Mouse (Mus musculus) heart, embryonic 11.5 days (tissue): ENCODE measurements around the gene Mdga2. TPM values are rescaled to one million over a fixed set of nuclear protein-coding genes. Genes with fewer than 3 reads are reported as not detected.

ENCODE experiments used
- ATAC-seq: fragments of 200-750 bp; cut with Nextera tagmentation; replicated peaks from 2 replicates; pipeline ENCODE4 v1.8.0; 2017; ENCODE audit warnings: moderate library complexity; ENCODE audit not compliant: insufficient number of reproducible peaks, low FRiP score, low TSS enrichment
- H3K27ac ChIP-seq: fragments of 300-500 bp; sonication (generic); 2 replicates; pipeline ENCODE4 v1.5.1; 2014; ENCODE audit warnings: mild to moderate bottlenecking, low read depth, low read length
- H3K27me3 ChIP-seq: fragments of 300-500 bp; sonication (generic); 2 replicates; pipeline ENCODE4 v1.6.1; 2014; ENCODE audit warnings: mild to moderate bottlenecking, low read length, mixed read lengths; ENCODE audit not compliant: control insufficient read depth, insufficient read depth
- H3K36me3 ChIP-seq: fragments of 300-500 bp; sonication (generic); 2 replicates; pipeline ENCODE4 v1.6.1; 2014; ENCODE audit warnings: mild to moderate bottlenecking, low read length, moderate library complexity, mixed read lengths; ENCODE audit not compliant: control insufficient read depth, insufficient read depth
- H3K4me1 ChIP-seq: fragments of 300-500 bp; sonication (generic); 2 replicates; pipeline ENCODE4 v1.6.1; 2014; ENCODE audit warnings: low read length; ENCODE audit not compliant: control insufficient read depth, insufficient read depth
- H3K4me2 ChIP-seq: fragments of 300-500 bp; sonication (generic); 2 replicates; pipeline ENCODE4 v1.6.1; 2014; ENCODE audit warnings: mild to moderate bottlenecking, moderate library complexity
- H3K4me3 ChIP-seq: fragments of 300-500 bp; sonication (generic); 2 replicates; pipeline ENCODE4 v1.5.1; 2014; ENCODE audit warnings: low read depth, low read length
- H3K9ac ChIP-seq: fragments of 300-500 bp; sonication (generic); 2 replicates; pipeline ENCODE4 v1.6.1; 2014; ENCODE audit warnings: mild to moderate bottlenecking, low read depth, low read length, moderate library complexity
- H3K9me3 ChIP-seq: fragments of 300-500 bp; sonication (generic); replicated peaks from 2 replicates; pipeline ENCODE4 v1.6.1; 2016; ENCODE audit warnings: low read length; ENCODE audit not compliant: control insufficient read depth
- WGBS: fragments of 180-500 bp; shearing (Covaris S2); extraction: QIAGEN DNeasy Blood & Tissue Kit; methylation state at CpG from one replicate; pipeline ENCODE4 v1.1.7; 2014; ENCODE audit not compliant: insufficient replicate concordance; 5-methylcytosine and 5-hydroxymethylcytosine counted together
- polyA plus RNA-seq: library from polyadenylated mRNA; unstranded; fragments of >200 nt; fragmentation: Nextera tagmentation; extraction: Ambion mirVana; gene quantifications from 2 replicates; pipeline ENCODE4 v1.2.1, GENCODE M21; 2014

Gene Mdga2
- polyA plus RNA-seq, 1 experiment from 2014 or later, result 0.37 TPM

DNA sequence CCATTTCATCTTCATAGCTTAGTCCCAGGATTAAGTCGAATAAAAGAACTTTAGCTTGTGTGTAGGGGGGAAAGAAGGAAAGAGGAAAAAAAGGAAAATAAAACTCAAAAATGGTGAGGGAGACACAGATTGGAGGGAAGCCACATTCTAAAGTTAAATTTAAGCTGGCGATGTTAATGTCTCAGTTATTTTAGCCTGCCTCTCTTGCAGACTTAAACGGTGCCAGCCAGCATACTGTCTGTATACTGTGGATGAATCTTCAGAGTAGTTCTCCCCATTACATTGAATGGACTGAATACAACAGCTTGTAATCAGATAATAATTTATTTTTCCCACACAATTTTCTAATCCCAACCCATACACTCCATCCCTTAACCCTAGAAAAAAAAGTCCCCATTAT is 205.2 kb downstream of the Mdga2 start:
- no peak for ATAC-seq
- 88% methylated on average over 3 of the region's 3 CpGs for WGBS
- Histone ChIP-seq H3K27me3 (no peaks in the 10 kb centered on the region), H3K4me3 (no peak overlapping the region), H3K36me3 (no peaks in the 10 kb centered on the region), H3K9me3 (no peaks in the 10 kb centered on the region), H3K4me1 (no peaks in the 10 kb centered on the region), H3K4me2 (no peak overlapping the region), H3K27ac (no peak overlapping the region), H3K9ac (no peak overlapping the region)

DNA sequence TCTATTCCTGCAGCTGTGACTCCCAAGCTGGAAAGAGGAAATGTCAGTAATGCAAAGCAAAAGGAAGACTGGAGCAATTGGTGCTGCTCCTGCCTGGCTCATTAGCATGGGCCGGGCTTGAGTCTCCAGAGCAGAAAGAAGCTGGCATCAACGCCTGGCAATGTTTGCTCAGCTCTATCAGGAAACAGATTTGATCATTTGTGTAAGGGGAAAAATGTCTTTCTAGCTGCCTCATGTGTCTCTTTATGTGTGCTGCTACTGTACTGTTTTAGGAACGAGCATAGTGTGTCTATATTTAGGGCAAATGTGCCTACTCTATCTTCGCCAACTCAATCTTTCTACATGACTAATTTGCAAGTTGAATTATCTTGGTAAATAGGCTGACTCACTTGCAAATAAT is 211.0 kb downstream of the Mdga2 start:
- WGBS, result 57% methylated on average over 4 of the region's 4 CpGs
- H3K4me3 ChIP-seq, result no peak overlapping the region
- H3K4me1 ChIP-seq, result no peaks in the 10 kb centered on the region
- no peaks in the 10 kb centered on the region for H3K36me3 ChIP-seq
- no peaks in the 10 kb centered on the region for H3K9me3 ChIP-seq
- H3K9ac ChIP-seq, result no peak overlapping the region
- ATAC-seq, result no peak
- no peak overlapping the region for H3K4me2 ChIP-seq
- no peaks in the 10 kb centered on the region for H3K27me3 ChIP-seq
- H3K27ac ChIP-seq, result no peak overlapping the region

DNA sequence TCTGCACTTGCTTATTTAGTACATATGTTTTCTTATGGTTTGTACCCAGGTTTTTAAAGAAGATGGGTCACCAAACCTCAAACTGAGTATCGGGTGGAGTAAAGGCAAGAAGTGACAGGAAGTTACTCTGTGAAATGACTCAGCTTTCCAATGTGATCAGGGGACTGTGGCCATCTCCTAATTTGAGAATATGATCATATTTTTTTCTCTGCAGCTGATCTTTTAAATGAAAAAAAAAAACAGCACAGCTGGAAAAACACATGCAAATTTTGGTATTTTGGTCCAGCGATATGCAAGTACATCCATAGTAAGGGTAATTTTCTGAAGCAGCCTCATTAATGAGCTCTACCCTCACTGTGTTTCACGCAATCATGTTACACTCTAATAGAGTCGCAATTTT is 212.0 kb downstream of the Mdga2 start:
- no peak for ATAC-seq
- no peaks in the 10 kb centered on the region for H3K4me1 ChIP-seq
- no peaks in the 10 kb centered on the region for H3K9me3 ChIP-seq
- no peak overlapping the region for H3K27ac ChIP-seq
- no peaks in the 10 kb centered on the region for H3K36me3 ChIP-seq
- WGBS, result 89% methylated on average over 4 of the region's 4 CpGs
- H3K9ac ChIP-seq, result no peak overlapping the region
- no peak overlapping the region for H3K4me2 ChIP-seq
- H3K4me3 ChIP-seq, result no peak overlapping the region
- H3K27me3 ChIP-seq, result no peaks in the 10 kb centered on the region

DNA sequence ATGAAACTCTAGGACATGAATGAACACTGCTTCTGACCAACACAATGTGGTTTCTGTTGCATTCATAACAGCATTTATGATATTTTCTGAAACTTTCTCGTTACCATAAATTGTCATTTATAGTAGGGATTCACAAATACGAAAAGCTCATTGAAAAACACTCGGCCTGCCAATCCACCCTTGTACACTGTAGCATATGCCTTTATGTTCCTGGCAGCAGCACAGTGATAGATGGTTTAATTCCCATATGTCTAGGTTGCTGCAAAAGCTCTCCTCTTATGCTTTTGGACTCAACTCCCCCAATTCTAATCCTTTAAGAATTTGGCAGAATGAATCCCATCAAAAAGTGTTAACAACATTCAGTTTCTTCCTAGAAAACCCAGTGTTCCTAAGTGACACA is 213.2 kb downstream of the Mdga2 start:
- Histone ChIP-seq H3K9ac (no peak overlapping the region), H3K4me1 (no peaks in the 10 kb centered on the region), H3K36me3 (no peaks in the 10 kb centered on the region), H3K27me3 (no peaks in the 10 kb centered on the region), H3K9me3 (no peaks in the 10 kb centered on the region), H3K4me3 (no peak overlapping the region), H3K27ac (no peak overlapping the region), H3K4me2 (no peak overlapping the region)
- 63% methylated on average over 3 of the region's 3 CpGs for WGBS
- no peak for ATAC-seq

DNA sequence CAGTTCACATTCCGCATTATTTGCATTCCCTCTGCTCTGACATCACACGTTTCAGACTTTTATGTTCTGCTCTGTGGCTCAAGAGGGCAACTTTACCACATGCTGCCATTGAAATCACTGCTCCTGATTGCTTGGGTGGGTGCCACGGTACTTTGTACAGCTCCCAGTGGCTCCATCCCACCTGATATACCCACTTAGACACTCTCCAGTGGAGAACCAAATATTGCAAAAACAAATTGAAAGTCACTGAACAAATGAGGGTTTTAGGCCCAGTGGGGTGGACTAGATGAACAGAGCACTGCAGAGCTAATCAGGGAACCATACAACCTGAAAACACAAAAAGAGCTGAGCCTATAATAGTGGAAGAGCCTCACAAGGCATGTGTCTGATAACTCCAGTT is 268.2 kb downstream of the Mdga2 start:
- Histone ChIP-seq H3K27me3 (no peaks in the 10 kb centered on the region), H3K9me3 (no peaks in the 10 kb centered on the region), H3K4me3 (no peak overlapping the region), H3K9ac (no peak overlapping the region), H3K36me3 (no peaks in the 10 kb centered on the region), H3K4me2 (no peak overlapping the region), H3K4me1 (no peaks in the 10 kb centered on the region), H3K27ac (no peak overlapping the region)
- 75% methylated on average over 3 of the region's 3 CpGs for WGBS
- no peak for ATAC-seq

DNA sequence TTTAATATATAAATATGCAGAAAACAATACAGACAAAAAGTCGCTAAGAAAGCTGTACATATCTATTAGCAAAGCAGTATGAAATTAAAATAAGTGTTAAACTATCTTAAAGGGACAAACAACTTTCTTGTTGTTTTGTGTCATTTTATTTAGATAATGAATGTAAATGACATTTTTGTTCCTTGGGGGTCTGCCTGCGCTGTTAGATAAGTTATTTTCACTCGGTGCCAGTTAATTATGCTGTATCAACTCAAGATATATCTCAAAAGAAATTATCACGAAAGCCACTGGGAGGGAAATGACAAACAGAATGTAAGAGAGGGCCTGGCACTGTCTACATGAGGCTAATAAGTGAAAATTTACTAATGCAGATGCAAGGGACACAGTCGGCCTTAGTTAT is 306.6 kb downstream of the Mdga2 start:
- no peak overlapping the region for H3K4me2 ChIP-seq
- no peak overlapping the region for H3K4me3 ChIP-seq
- H3K27me3 ChIP-seq, result no peaks in the 10 kb centered on the region
- H3K9me3 ChIP-seq, result no peaks in the 10 kb centered on the region
- WGBS, result 81% methylated on average over 5 of the region's 5 CpGs
- no peaks in the 10 kb centered on the region for H3K4me1 ChIP-seq
- ATAC-seq, result no peak
- H3K36me3 ChIP-seq, result no peaks in the 10 kb centered on the region
- no peak overlapping the region for H3K9ac ChIP-seq
- H3K27ac ChIP-seq, result no peak overlapping the region

DNA sequence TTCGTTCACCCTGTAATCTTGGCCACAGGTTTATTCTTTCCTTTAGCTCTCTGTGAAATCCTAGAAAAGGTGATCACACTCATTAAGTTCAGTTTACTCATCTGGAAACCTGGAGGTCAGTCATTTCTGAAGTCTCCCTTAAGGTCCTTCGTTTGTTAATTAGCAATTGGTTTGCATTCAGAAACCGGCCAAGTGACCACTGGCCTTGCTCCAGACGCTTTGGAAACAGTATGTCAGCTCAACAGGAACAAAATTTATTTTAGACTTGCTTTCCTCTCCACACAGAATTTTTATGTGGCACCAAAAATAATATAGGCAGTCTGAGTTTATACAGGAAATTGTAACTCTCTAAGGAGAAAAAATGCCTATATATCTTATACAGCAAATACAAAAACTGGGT is 323.0 kb downstream of the Mdga2 start:
- Histone ChIP-seq H3K27ac (no peak overlapping the region), H3K27me3 (no peaks in the 10 kb centered on the region), H3K9me3 (no peaks in the 10 kb centered on the region), H3K4me1 (no peaks in the 10 kb centered on the region), H3K36me3 (no peaks in the 10 kb centered on the region), H3K4me2 (no peak overlapping the region), H3K4me3 (no peak overlapping the region), H3K9ac (no peak overlapping the region)
- WGBS, result 77% methylated on average over 4 of the region's 4 CpGs
- no peak for ATAC-seq

- H3K27me3 ChIP-seq, result no peaks in the 10 kb centered on the region
- no peaks in the 10 kb centered on the region for H3K36me3 ChIP-seq
- 88% methylated on average over 3 of the region's 3 CpGs for WGBS
- no peak overlapping the region for H3K27ac ChIP-seq
- H3K9me3 ChIP-seq, result no peaks in the 10 kb centered on the region
- H3K4me3 ChIP-seq, result no peak overlapping the region
- ATAC-seq, result no peak
- H3K9ac ChIP-seq, result no peak overlapping the region
- no peak overlapping the region for H3K4me2 ChIP-seq
- H3K4me1 ChIP-seq, result no peaks in the 10 kb centered on the region
Observed at GRCm38 (mm10) chr12:66896790-66897189, 325.6 kb downstream of the Mdga2 start.

DNA sequence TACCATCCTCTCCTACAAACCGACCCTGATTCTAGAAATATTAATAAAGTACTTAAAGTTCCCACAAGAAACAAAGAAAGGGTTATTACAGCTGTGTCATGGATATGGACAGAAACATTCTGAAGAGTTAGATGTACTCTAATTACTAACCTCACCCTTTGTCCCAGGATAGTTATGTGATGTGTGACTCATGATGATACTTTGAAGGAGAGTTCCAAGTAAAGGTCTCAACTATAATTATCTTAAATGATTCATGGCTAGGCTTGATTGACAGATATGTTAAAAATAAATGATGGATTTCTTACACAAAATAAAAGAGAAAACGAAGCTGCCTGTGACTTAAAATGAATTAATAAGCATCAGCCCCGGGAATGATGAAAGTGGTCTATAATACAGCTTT is 332.1 kb downstream of the Mdga2 start:
- Histone ChIP-seq H3K9ac (no peak overlapping the region), H3K4me3 (no peak overlapping the region), H3K4me1 (no peaks in the 10 kb centered on the region), H3K27me3 (no peaks in the 10 kb centered on the region), H3K9me3 (no peaks in the 10 kb centered on the region), H3K4me2 (no peak overlapping the region), H3K36me3 (no peaks in the 10 kb centered on the region), H3K27ac (no peak overlapping the region)
- no peak for ATAC-seq
- WGBS, result 68% methylated on average over 3 of the region's 3 CpGs
